Mouse (Mus musculus) lung, adult 2 months (tissue): ENCODE data around the gene Itgb4. TPM values are rescaled to one million over a fixed set of nuclear protein-coding genes. Genes with fewer than 3 reads are reported as not detected.
"Not testable (repeated sequence)": the region's sequence is repeated elsewhere in the genome, so short reads cannot be mapped to it uniquely, and the experiment has no call there.

Experiments
- DNase-seq: peaks from one replicate; pipeline ENCODE4 v3.0.0; 2022
- H3K4me1 ChIP-seq: fragments of 200-500 bp; 2 replicates; pipeline ENCODE4 v1.6.1; 2011; ENCODE audit warnings: low read length; ENCODE audit not compliant: control insufficient read depth, insufficient read depth
- H3K4me3 ChIP-seq: fragments of 200-500 bp; replicated peaks from 2 replicates; pipeline ENCODE3; 2011; ENCODE audit warnings: low read depth, mild to moderate bottlenecking, control low read depth, low read length; ENCODE audit errors: extremely low read depth
- CTCF ChIP-seq: fragments of 200-500 bp; IDR thresholded peaks from 2 replicates; pipeline ENCODE4 v1.5.1; 2011; ENCODE audit warnings: mild to moderate bottlenecking, low read length, control low read depth; ENCODE audit not compliant: insufficient read depth
- POLR2A ChIP-seq: fragments of 200-500 bp; IDR thresholded peaks from 2 replicates; pipeline ENCODE4 v1.6.1; 2011; ENCODE audit warnings: low read depth, mild to moderate bottlenecking, control low read depth, low read length, borderline replicate concordance; ENCODE audit errors: extremely low read depth
- WGBS: fragments of 180-500 bp; shearing (Covaris S2); methylation state at CpG from one replicate; pipeline ENCODE4 v1.1.7; 2018; 5-methylcytosine and 5-hydroxymethylcytosine counted together
- polyA plus RNA-seq: library from polyadenylated mRNA; depleted of rRNA; stranded (reverse); fragments of >200 nt; gene quantifications from 2 replicates; pipeline ENCODE4 v1.2.3, GENCODE M21; 2012

Gene Itgb4
- polyA plus RNA-seq, 1 experiment: 14.7 TPM

- DNase-seq: peak; percentile 38
- TF ChIP-seq POLR2A (no peak), CTCF (peak; percentile 79)
- no peak overlapping the region for H3K4me3 ChIP-seq
- WGBS: 34% methylated on average over 6 of the region's 6 CpGs
- no peaks in the 10 kb centered on the region for H3K4me1 ChIP-seq
Observed at GRCm38 (mm10) chr11:116018106-116018505, 43.6 kb downstream of the Itgb4 start.

GRCm38 (mm10) chr11:116018867-116019266, 44.4 kb downstream of the Itgb4 start:
- not testable (repeated sequence) for H3K4me1 ChIP-seq, DNase-seq, H3K4me3 ChIP-seq
- WGBS: 87% methylated on average over 4 of the region's 4 CpGs

GRCm38 (mm10) chr11:116019360-116019791, 44.9 kb downstream of the Itgb4 start:
- TF ChIP-seq POLR2A (no peak), CTCF (no peak)
- H3K4me3 ChIP-seq: no peak overlapping the region
- H3K4me1 ChIP-seq: no peaks in the 10 kb centered on the region
- DNase-seq: no peak
- WGBS: 60% methylated on average over 1 of the region's 1 CpGs

GRCm38 (mm10) chr11:116019976-116020411, 45.5 kb downstream of the Itgb4 start:
- no peak for DNase-seq

GRCm38 (mm10) chr11:116020519-116020922, 46.0 kb downstream of the Itgb4 start:
- Histone ChIP-seq H3K4me3 (no peak overlapping the region), H3K4me1 (no peaks in the 10 kb centered on the region)
- WGBS: 16% methylated on average over 1 of the region's 1 CpGs
- TF ChIP-seq POLR2A (no peak), CTCF (no peak)
- no peak for DNase-seq

More at GRCm38 (mm10) chr11:116019976-116020411, 45.5 kb downstream of the Itgb4 start:
- TF ChIP-seq POLR2A: no peak
- no peak for TF ChIP-seq CTCF
- Histone ChIP-seq H3K4me1 (no peaks in the 10 kb centered on the region), H3K4me3 (no peak overlapping the region)
- WGBS: 60% methylated on average over 2 of the region's 2 CpGs

GRCm38 (mm10) chr11:116021328-116022220, 47.1 kb downstream of the Itgb4 start:
- no peak overlapping the region for H3K4me3 ChIP-seq
- TF ChIP-seq POLR2A (peak; percentile 15; the same call in 1 of the 2 replicates), CTCF (no peak)
- H3K4me1 ChIP-seq: no peaks in the 10 kb centered on the region
- 51% methylated on average over 6 of the region's 6 CpGs for WGBS
- no peak for DNase-seq

- H3K4me3 ChIP-seq: peak overlapping the region; percentile 15
- TF ChIP-seq POLR2A (no peak), CTCF (no peak)
- WGBS: 13% methylated on average over 4 of the region's 4 CpGs
Observed at GRCm38 (mm10) chr11:116022256-116022780, 47.8 kb downstream of the Itgb4 start.

GRCm38 (mm10) chr11:116023074-116023770, 48.7 kb downstream of the Itgb4 start:
- WGBS: under 1% methylated on average over 18 of the region's 18 CpGs
- not testable (repeated sequence) for H3K4me1 ChIP-seq
- peak; percentile 33 for DNase-seq
- H3K4me3 ChIP-seq: peak overlapping the region; percentile 80

More at GRCm38 (mm10) chr11:116022256-116022780, 47.8 kb downstream of the Itgb4 start:
- H3K4me1 ChIP-seq: no peaks in the 10 kb centered on the region
- no peak for DNase-seq

- Histone ChIP-seq H3K4me3 (peak overlapping the region; percentile 80), H3K4me1 (no peaks in the 10 kb centered on the region)
- DNase-seq: peak; percentile 76
- WGBS: under 1% methylated on average over 56 of the region's 57 CpGs
- TF ChIP-seq POLR2A (peak; percentile 26; the same call in 1 of the 2 replicates), CTCF (peak; percentile 36; the same call in 1 of the 2 replicates)
Observed at GRCm38 (mm10) chr11:116023771-116024355, 49.4 kb downstream of the Itgb4 start.

- Histone ChIP-seq H3K4me1 (no peaks in the 10 kb centered on the region), H3K4me3 (peak overlapping the region; percentile 80)
- TF ChIP-seq POLR2A (peak; percentile 100), CTCF (no peak)
- under 1% methylated on average over 37 of the region's 37 CpGs for WGBS
- peak; percentile 95 for DNase-seq
Observed at GRCm38 (mm10) chr11:116024356-116024808, 49.9 kb downstream of the Itgb4 start.
